Mouse (Mus musculus): ENCODE measurements around the gene Ier5l.

GRCm38 (mm10) chr2:30507138-30507727 is 33.2 kb upstream of the Ier5l start:
- TF ChIP-seq TAL1 (conservative IDR thresholded peaks at IDR 0.05; ENCODE audit: low read depth, low read length), result no peak
- no peak for TF ChIP-seq CTCF (IDR thresholded peaks at IDR 0.05; ENCODE audit: low read depth, low read length)
- TF ChIP-seq POLR2AphosphoS5 (IDR thresholded peaks at IDR 0.05; ENCODE audit: insufficient replicate concordance, low read depth, low read length), result no peak
- no peak for TF ChIP-seq GATA1 (IDR thresholded peaks at IDR 0.05; ENCODE audit: borderline replicate concordance, low read length)
